Mouse (Mus musculus): Measurements from ENCODE around the gene Camk1. TPM values are rescaled to one million over a fixed set of nuclear protein-coding genes. Genes with fewer than 3 reads are reported as not detected.
"Not testable (repeated sequence)": the region's sequence is repeated elsewhere in the genome, so short reads cannot be mapped to it uniquely, and the experiment has no call there.

Gene Camk1
- total RNA-seq, 2 experiments from 2014 or later: 66.9 to 71.2 TPM

DNA sequence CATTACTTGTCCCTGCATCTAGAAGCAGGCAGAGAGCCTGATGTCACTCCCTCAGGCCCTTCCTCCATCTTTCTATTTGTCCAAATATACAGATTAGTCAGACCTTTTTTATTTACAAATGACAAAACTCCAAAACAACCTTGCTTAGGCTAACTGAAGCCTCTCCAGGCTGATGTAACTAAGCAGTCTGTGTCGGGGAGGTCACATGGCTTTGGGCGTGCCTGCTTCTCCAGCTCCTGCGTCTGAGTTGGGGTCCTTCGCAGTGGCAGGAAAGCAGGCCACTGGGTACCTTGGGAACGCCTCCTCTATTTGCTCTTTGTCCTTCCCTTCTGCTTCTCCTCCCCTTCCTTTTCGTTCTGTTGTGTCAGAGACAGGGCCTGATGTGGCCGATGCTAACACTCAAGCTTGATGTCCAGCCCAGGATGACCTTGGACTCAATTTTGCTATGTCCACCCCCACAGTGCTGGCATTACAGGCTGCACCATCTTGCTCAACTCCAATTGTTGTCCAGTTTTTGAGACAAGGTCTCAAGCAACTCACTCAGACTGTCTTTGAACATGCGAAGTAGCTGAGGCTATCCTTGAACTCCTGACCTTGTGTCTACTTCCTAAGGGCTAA lies 20.8 kb upstream of the Camk1 start:
- intact Hi-C loops (cut with DNase I): no loop called here
- no peak for DNase-seq

GRCm38 (mm10) chr6:113362241-113362640 lies 18.5 kb upstream of the Camk1 start:
- intact Hi-C loops (cut with DNase I): no loop called here
- no peak for DNase-seq

GRCm38 (mm10) chr6:113361476-113361875 lies 17.7 kb upstream of the Camk1 start:
- intact Hi-C loops (cut with DNase I): no loop called here
- DNase-seq: no peak

GRCm38 (mm10) chr6:113353696-113354095 lies 9.9 kb upstream of the Camk1 start:
- intact Hi-C loops (cut with DNase I): no loop called here
- no peak for DNase-seq

DNA sequence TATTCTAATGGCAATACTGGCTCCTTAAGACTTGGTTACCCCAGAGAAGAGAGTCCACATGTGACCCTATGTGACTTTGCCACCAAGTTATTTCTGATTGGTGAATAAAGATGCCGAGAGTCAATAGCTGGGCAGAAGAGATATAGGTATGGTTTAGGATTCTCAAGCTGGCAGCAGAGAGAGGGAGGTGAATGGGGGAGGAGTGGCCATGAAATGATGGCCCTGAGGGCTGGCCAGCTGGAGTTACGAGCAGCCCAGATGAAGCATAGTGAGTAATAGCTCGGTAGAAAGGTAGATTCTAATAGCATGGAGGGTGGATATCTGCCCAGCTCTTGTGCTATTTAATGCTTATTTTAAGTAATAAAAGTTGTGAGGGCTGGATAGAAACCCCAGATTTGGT lies 9.0 kb upstream of the Camk1 start:
- intact Hi-C loops (cut with DNase I): no loop called here
- no peak for DNase-seq

DNA sequence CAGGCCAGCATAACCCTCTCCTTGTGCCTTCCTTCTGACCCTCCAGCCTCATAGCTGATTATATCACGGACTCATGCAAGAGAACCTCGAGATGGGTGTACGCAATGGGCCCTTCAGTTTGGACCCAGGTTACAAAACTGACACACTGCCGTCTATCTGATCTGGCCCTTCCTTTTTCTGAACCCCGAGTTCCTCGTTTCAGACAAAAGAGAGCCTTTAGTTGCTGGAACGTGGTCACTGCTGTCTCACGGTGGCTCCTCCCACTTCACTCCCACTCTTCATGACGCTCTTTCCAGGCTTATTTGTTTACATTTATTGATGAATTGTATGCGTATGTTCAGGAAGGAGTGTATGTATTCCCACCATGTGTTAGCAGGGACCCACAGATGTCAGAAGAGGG lies 7.9 kb upstream of the Camk1 start:
- intact Hi-C loops (cut with DNase I): no loop called here
- no peak for DNase-seq

- intact Hi-C loops (cut with DNase I): no loop called here
- DNase-seq: no peak
These were observed 7.4 kb upstream of the Camk1 start for GRCm38 (mm10) chr6:113351161-113351560.

DNA sequence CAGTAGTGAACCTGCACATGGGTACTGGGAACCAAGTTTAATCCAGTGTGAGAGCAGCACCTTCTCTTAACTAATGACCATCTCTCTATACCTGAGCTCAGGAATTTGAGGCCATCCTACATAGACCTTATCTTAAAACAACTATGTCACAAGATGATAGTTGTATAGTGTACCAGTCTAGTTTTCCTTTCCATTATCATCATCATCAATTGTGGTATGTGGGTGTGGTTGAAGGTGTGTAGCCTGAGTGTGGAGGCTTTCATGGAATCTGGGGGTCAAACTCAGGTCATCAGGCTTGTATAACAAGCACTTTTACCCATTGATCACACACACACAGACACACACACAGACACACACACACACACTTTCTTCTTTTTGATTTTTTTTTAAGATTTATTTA lies 6.8 kb upstream of the Camk1 start:
- intact Hi-C loops (cut with DNase I): no loop called here
- no peak for DNase-seq

DNA sequence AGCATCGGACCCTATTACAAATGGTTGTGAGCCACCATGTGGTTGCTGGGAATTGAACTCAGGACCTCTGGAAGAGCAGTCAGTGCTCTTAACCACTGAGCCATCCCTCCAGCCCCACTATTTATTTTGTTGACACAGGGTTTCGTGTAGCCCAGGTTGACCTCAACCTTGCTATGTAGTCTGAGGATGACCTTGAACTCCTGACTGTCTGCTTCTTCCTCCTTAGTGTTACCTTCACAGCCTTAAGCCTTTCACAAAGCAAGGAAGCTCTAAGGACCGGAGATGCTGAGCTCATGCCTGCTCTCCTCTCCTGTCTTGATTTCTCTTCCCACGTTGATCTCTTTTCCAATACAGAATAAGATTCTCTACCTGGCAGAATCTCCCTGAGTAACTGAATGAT lies 3.1 kb upstream of the Camk1 start:
- DNase-seq: no peak
- intact Hi-C loops (cut with DNase I): no loop called here

GRCm38 (mm10) chr6:113344321-113344720 lies 537 bp upstream of the Camk1 start:
- intact Hi-C loops (cut with DNase I): loop anchor here (5.0 kb wide), 1 partner anchor 33 kb away; the partner anchor contains the start of genes Arpc4 and Tada3
- peak; percentile 83 to 84 for DNase-seq

- intact Hi-C loops (cut with DNase I): loop anchor here (5.0 kb wide), 1 partner anchor 35 kb away; the partner anchor contains the start of genes Arpc4 and Tada3
- no peak for DNase-seq
These were observed 1.5 kb downstream of the Camk1 start for GRCm38 (mm10) chr6:113342297-113342696.

DNA sequence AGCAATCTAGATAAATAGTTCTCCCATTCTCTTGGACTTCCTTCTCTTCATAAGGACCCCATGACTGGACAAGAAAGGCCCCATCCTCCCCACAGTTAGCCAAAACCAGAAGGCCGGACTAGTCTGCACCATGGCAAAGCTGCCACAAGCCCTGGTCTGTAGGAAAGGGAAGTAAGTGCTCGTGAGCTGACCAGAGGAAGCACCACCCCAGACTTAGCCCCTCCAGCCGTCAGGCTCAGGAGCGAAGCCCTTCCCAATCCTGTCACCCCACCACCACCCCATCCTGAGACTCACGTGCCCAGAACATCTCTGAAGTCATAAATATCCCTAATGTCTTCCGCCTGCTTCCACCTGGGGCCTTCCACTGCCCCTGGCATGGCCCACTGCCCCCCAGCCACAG lies 2.2 kb downstream of the Camk1 start:
- intact Hi-C loops (cut with DNase I): loop anchor here (5.0 kb wide), 1 partner anchor 36 kb away; the partner anchor contains the start of genes Arpc4 and Tada3
- DNase-seq: no peak

- peak; percentile 48 to 57 for DNase-seq
- intact Hi-C loops (cut with DNase I): no loop called here
These were observed 6.7 kb downstream of the Camk1 start for GRCm38 (mm10) chr6:113336852-113337620.

GRCm38 (mm10) chr6:113334216-113334615 lies 9.6 kb downstream of the Camk1 start:
- DNase-seq: no peak
- intact Hi-C loops (cut with DNase I): loop anchor here (5.0 kb wide), 1 partner anchor 133 kb away; no protein-coding TSS in a partner anchor

- peak; percentile 62 to 69 for DNase-seq
These were observed 10.4 kb downstream of the Camk1 start for GRCm38 (mm10) chr6:113333137-113333950.

DNA sequence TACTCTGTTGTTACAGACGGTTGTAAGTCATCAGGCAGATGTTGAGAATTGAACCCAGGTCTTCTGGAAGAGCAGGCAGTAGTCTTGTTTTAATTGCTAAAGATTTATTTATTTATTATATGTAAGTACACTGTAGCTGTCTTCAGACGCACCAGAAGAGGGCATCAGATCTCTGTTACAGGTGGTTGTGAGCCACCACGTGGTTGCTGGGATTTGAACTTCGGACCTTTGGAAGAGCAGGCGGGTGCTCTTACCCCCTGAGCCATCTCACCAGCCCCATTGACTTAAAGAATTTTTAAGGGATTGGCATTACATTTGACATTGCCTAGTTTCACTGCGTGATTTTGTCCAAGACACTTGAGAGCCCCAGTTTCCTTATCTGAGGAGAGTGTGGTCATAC lies 11.1 kb downstream of the Camk1 start:
- intact Hi-C loops (cut with DNase I): loop anchor here (5.0 kb wide), 1 partner anchor 135 kb away; no protein-coding TSS in a partner anchor
- DNase-seq: not testable (repeated sequence)

More at GRCm38 (mm10) chr6:113333137-113333950, 10.4 kb downstream of the Camk1 start:
- intact Hi-C loops (cut with DNase I): loop anchor here (5.0 kb wide), 1 partner anchor 134 kb away; no protein-coding TSS in a partner anchor

- no peak for DNase-seq
- intact Hi-C loops (cut with DNase I): loop anchor here (5.0 kb wide), 1 partner anchor 136 kb away; no protein-coding TSS in a partner anchor
These were observed 12.1 kb downstream of the Camk1 start for GRCm38 (mm10) chr6:113331721-113332120.

DNA sequence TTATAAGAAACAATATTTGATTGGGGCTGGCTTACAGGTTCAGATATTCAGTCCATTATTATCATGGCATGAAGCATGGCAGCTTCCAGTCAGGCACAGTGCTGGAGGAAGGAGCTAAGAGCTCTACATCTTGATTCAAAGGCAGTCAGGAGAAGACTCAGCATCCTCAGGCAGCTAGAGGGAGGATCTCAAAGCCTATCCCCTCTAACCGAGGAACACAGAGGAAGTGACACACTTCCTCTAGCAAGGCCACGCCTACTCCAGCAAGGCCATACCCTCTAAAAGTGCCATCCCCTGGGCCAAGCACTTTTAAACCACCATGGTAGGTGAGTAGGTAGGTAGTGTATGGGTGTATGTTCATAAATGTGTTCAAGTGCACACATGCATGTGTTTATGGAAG lies 13.2 kb downstream of the Camk1 start:
- DNase-seq: no peak
- intact Hi-C loops (cut with DNase I): loop anchor here (5.0 kb wide), 1 partner anchor 137 kb away; no protein-coding TSS in a partner anchor

DNA sequence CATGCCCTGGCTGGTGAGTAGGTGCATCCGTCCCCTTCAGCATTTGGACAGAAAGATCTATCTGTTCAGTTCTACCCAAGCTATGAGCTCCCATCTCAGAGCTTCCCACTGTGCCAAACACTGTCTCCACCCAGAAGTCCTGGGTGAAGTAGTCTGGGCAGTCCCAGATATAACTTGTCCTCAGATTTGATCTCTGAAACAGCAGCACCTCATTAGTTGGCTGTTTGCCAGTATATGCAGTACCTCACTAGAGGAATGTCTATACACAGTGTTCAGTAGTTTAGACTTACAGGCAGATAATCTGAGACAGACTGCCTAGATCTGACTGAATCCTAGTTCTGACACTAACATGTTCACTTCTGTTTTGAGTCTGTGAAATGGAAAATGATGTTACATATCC lies 14.4 kb downstream of the Camk1 start:
- no peak for DNase-seq
- intact Hi-C loops (cut with DNase I): loop anchor here (10.0 kb wide), 1 partner anchor 45 kb away; the partner anchor contains the start of genes Arpc4 and Tada3

DNA sequence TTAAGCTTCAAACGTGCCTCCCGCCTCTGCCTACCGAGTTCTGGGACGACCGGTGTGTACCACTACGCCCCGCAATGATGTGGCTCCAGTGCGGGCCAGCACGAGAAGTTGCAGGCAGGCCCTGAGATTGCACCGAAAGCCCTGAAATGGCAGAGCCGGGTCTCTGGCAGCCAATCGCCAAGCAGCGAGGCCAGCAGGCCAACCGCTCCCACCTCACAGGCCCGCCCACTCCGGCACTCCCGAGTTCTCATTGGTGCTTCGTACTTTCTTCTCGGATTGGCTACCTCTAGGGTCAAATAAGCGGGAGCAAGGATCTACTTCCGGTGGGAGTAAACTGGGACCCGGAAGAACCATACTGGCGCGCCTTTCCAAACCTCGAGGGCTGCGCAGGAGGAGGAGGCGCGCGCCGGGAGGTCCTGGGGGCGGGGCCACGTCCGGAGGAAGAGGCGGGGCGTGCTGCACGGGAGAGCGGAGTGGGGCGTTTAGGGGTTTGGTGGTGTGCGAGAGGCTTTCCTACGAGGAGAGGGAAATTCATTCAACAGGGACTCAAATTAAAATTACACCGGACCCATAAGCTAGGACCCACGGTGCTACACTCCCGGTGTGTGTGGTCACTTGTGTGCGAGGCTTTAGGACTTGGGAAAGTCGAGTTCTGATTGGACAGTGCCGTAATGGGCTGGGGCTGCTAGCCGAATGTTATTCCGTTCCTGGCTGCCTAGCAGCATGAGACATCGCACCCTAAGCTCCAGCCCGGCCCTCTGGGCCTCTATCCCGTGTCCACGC lies 17.1 kb downstream of the Camk1 start, which contains the start of gene Ogg1:
Ogg1 (plus strand) TSS at position 440 of the 783 bp plus-strand sequence.
- intact Hi-C loops (cut with DNase I): loop anchor here (2.0 to 10.0 kb wide), 2 partner anchors 18 to 48 kb away; partner anchors contain the start of genes Arpc4 and Tada3
- DNase-seq: peak; percentile 96 to 97
